Mouse (Mus musculus) heart, embryonic 16.5 days (tissue): ENCODE data around the gene Spata7. TPM values are rescaled to one million over a fixed set of nuclear protein-coding genes. Genes with fewer than 3 reads are reported as not detected.

Source experiments
- ATAC-seq: fragments of 200-750 bp; cut with Nextera tagmentation; replicated peaks from 2 replicates; pipeline ENCODE4 v1.8.0; 2017; ENCODE audit warnings: moderate number of reproducible peaks; ENCODE audit not compliant: insufficient read depth, low FRiP score; ENCODE audit errors: extremely low read depth
- H3K27ac ChIP-seq: fragments of 300-500 bp; sonication (generic); 2 replicates; pipeline ENCODE4 v1.5.1; 2014; ENCODE audit warnings: mild to moderate bottlenecking, low read length, control low read depth, moderate library complexity
- H3K27me3 ChIP-seq: fragments of 300-500 bp; sonication (generic); 2 replicates; pipeline ENCODE4 v1.6.1; 2014; ENCODE audit warnings: low read length, mixed read lengths; ENCODE audit not compliant: control insufficient read depth, insufficient read depth
- H3K36me3 ChIP-seq: fragments of 300-500 bp; sonication (generic); 2 replicates; pipeline ENCODE4 v1.6.1; 2014; ENCODE audit not compliant: control insufficient read depth, insufficient read depth
- H3K4me1 ChIP-seq: fragments of 300-500 bp; sonication (generic); 2 replicates; pipeline ENCODE4 v1.6.1; 2014; ENCODE audit warnings: low read length, mixed read lengths; ENCODE audit not compliant: control insufficient read depth, insufficient read depth
- H3K4me2 ChIP-seq: fragments of 300-500 bp; sonication (generic); 2 replicates; pipeline ENCODE4 v1.6.1; 2014; ENCODE audit warnings: low read depth, mild to moderate bottlenecking, control low read depth, low read length
- H3K4me3 ChIP-seq: fragments of 300-500 bp; sonication (generic); 2 replicates; pipeline ENCODE4 v1.5.1; 2014; ENCODE audit warnings: mild to moderate bottlenecking, control low read depth, low read length
- H3K9ac ChIP-seq: fragments of 300-500 bp; sonication (generic); 2 replicates; pipeline ENCODE4 v1.6.1; 2014; ENCODE audit warnings: low read length, control low read depth
- H3K9me3 ChIP-seq: fragments of 300-500 bp; sonication (generic); replicated peaks from 2 replicates; pipeline ENCODE4 v1.6.1; 2016; ENCODE audit warnings: low read length; ENCODE audit not compliant: control insufficient read depth
- WGBS: fragments of 180-500 bp; shearing (Covaris S2); extraction: QIAGEN DNeasy Blood & Tissue Kit; methylation state at CpG from one replicate; pipeline ENCODE4 v1.1.7; 2014; 5-methylcytosine and 5-hydroxymethylcytosine counted together
- polyA plus RNA-seq: library from polyadenylated mRNA; unstranded; fragments of >200 nt; fragmentation: Nextera tagmentation; extraction: Ambion mirVana; gene quantifications from 2 replicates; pipeline ENCODE4 v1.2.1, GENCODE M21; 2015

Gene Spata7
- polyA plus RNA-seq, 1 experiment from 2014 or later = 12.2 TPM

DNA sequence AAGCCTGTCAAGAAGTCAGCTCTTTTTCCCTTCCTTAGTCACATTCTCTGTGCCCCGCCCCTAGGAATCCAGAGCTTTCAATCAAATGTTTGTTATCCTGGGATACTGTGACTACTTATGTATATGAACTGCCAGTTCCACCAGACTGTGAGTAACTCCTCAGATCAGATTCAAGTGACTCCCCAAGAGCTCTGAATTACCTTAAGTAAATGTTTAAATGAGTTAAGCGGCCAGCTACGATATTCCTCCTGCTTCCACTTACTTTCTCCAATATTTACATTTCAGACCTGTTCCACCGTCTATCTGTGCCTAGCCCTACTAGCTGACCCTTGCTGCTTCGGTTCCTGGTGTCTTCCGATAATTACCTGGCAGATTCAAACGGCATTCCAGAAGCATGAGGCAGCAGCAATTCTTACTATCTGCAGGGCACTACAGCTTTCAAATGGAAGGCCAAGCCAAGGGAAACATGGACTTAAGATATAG, 85.7 kb downstream of the Spata7 start:
- ATAC-seq = no peak

DNA sequence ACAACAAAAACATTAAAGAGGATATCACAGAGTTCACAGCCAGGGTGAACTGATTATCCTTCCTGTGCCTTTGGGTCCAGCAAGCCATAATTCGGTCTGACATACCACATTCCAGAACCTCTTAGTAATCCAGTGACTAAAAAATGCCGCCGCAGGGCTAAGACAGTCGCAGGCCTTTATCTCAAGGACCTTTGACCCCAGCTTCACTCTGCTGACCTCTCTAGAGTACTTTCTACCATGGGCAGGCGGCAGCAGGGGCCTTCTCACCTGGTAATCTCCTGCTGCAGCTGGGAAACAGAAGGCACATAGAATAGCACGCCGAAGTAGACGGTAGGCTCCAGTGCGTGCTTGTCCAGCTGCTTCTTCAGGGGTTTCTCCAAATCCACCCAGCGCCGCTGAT, 86.8 kb downstream of the Spata7 start:
- Histone ChIP-seq H3K4me1 (peaks cover 29% of the 10 kb centered on the region), H3K27me3 (no peaks in the 10 kb centered on the region), H3K4me2 (no peak overlapping the region), H3K9me3 (no peaks in the 10 kb centered on the region), H3K4me3 (no peak overlapping the region), H3K27ac (no peak overlapping the region), H3K9ac (no peak overlapping the region), H3K36me3 (0 out of 2 replicates have a peak, but pooled peaks cover 3% of the 10 kb centered on the region)
- 0 out of 2 replicates have a peak, but pooled peaks have one; percentile 5 for ATAC-seq
- WGBS = 18% methylated on average over 11 of the region's 11 CpGs

More for the DNA sequence above, 85.7 kb downstream of the Spata7 start:
- Histone ChIP-seq H3K4me3 (no peak overlapping the region), H3K27ac (no peak overlapping the region), H3K9ac (no peak overlapping the region), H3K36me3 (peaks cover 7% of the 10 kb centered on the region; the same call in 1 of the 2 replicates), H3K4me2 (no peak overlapping the region), H3K27me3 (no peaks in the 10 kb centered on the region), H3K9me3 (no peaks in the 10 kb centered on the region), H3K4me1 (peaks cover 29% of the 10 kb centered on the region)
- 28% methylated on average over 7 of the region's 7 CpGs for WGBS

DNA sequence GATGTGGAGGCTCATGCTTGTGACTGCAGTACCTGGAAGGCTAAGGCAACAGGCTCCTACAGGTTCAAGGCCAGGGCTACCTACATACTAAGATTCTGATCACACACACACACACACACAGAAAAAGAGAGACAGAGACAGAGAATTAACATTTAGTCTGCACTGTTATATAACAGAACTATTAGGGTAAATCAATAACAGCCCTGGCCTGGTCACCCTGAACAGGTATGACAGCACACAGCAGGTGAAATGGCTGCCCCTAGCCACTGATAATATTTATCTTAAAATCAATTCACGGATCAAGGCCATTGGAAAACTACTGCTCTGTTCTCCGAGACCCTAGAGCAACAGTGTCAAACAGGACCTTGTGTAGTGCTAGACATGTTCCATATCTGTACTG, 88.2 kb downstream of the Spata7 start:
- ATAC-seq = no peak
- 79% methylated on average over 2 of the region's 2 CpGs for WGBS
- Histone ChIP-seq H3K9ac (no peak overlapping the region), H3K4me3 (no peak overlapping the region), H3K9me3 (no peaks in the 10 kb centered on the region), H3K36me3 (no peaks in the 10 kb centered on the region), H3K27ac (no peak overlapping the region), H3K27me3 (no peaks in the 10 kb centered on the region), H3K4me2 (no peak overlapping the region), H3K4me1 (peaks cover 41% of the 10 kb centered on the region)

Other genes starting within 250 kb of the Spata7 start
- gene Kcnk10, start 49.8 kb upstream of the Spata7 start, polyA plus RNA-seq = 0.03 and 0.12 TPM in 2 replicates
- 8.6 and 10.5 TPM in 2 replicates for gene Ptpn21, start 109.2 kb downstream of the Spata7 start, polyA plus RNA-seq
- 87.2 and 95.9 TPM in 2 replicates for gene Zc3h14, start 118.8 kb downstream of the Spata7 start, polyA plus RNA-seq